Mouse (Mus musculus): ENCODE data around the gene Alg6. TPM values are rescaled to one million over a fixed set of nuclear protein-coding genes. Genes with fewer than 3 reads are reported as not detected.

Gene Alg6
- 9.9 and 19.5 TPM in 2 replicates for polyA plus RNA-seq (2012; rRNA removed)

GRCm38 (mm10) chr4:99714904-99715782 lies at the start of gene Alg6:
Alg6 (plus strand) TSS chr4:99715664.

Other genes starting within 250 kb of the Alg6 start
- gene Foxd3, start 59.4 kb upstream of the Alg6 start, polyA plus RNA-seq (2012; rRNA removed), result 0.85 and 3.2 TPM in 2 replicates
- 11.5 and 21.3 TPM in 2 replicates for gene Efcab7, start 113.5 kb downstream of the Alg6 start, polyA plus RNA-seq (2012; rRNA removed)
- 32.8 and 36.5 TPM in 2 replicates for gene Pgm1, start 213.8 kb downstream of the Alg6 start, polyA plus RNA-seq (2012; rRNA removed)
- gene Itgb3bp, start 214.1 kb downstream of the Alg6 start, polyA plus RNA-seq (2012; rRNA removed), result 14.8 and 19.3 TPM in 2 replicates

Data from central nervous system, embryonic 11.5 days (tissue).